Mouse (Mus musculus): ENCODE results near the gene Bahcc1. TPM values are rescaled to one million over a fixed set of nuclear protein-coding genes. Genes with fewer than 3 reads are reported as not detected.

Gene Bahcc1
- polyA plus RNA-seq, 1 experiment from 2014 or later, result 19.5 TPM

- Histone ChIP-seq H3K4me3 (replicated peaks) (peak overlapping the region; percentile 66), H3K27me3 (no peaks in the 10 kb centered on the region), H3K9ac (replicated peaks) (peak overlapping the region; percentile 100), H3K27ac (peak overlapping the region; percentile 100), H3K36me3 (peaks cover 13% of the 10 kb centered on the region), H3K9me3 (no peaks in the 10 kb centered on the region), H3K4me1 (replicated peaks) (peaks cover 79% of the 10 kb centered on the region), H3K4me2 (replicated peaks) (peak overlapping the region; percentile 98)
- 8% methylated on average over 29 of the region's 29 CpGs for WGBS
- ATAC-seq, result no peak
These were observed 8.5 kb downstream of the Bahcc1 start for GRCm38 (mm10) chr11:120240941-120241890.

GRCm38 (mm10) chr11:120241981-120242725 is 9.4 kb downstream of the Bahcc1 start:
- WGBS, result 36% methylated on average over 6 of the region's 6 CpGs
- Histone ChIP-seq H3K9ac (replicated peaks) (peak overlapping the region; percentile 100), H3K36me3 (peaks cover 10% of the 10 kb centered on the region), H3K27ac (peak overlapping the region; percentile 100), H3K4me1 (replicated peaks) (peaks cover 89% of the 10 kb centered on the region), H3K27me3 (no peaks in the 10 kb centered on the region), H3K4me2 (replicated peaks) (peak overlapping the region; percentile 98), H3K9me3 (no peaks in the 10 kb centered on the region), H3K4me3 (replicated peaks) (peak overlapping the region; percentile 66; the same call in 1 of the 2 replicates)
- ATAC-seq, result no peak

- Histone ChIP-seq H3K27ac (peak overlapping the region; percentile 100), H3K27me3 (no peaks in the 10 kb centered on the region), H3K4me1 (replicated peaks) (peaks cover 96% of the 10 kb centered on the region), H3K4me3 (replicated peaks) (peak overlapping the region; percentile 17; the same call in 1 of the 2 replicates), H3K36me3 (0 out of 2 replicates have a peak, but pooled peaks cover 6% of the 10 kb centered on the region), H3K9me3 (no peaks in the 10 kb centered on the region), H3K9ac (replicated peaks) (peak overlapping the region; percentile 100), H3K4me2 (replicated peaks) (peak overlapping the region; percentile 98)
- ATAC-seq, result no peak
- 24% methylated on average over 22 of the region's 22 CpGs for WGBS
These were observed 10.2 kb downstream of the Bahcc1 start for GRCm38 (mm10) chr11:120242726-120243530.

- Histone ChIP-seq H3K9ac (replicated peaks) (peak overlapping the region; percentile 100), H3K4me2 (replicated peaks) (peak overlapping the region; percentile 98), H3K9me3 (no peaks in the 10 kb centered on the region), H3K27me3 (no peaks in the 10 kb centered on the region), H3K27ac (peak overlapping the region; percentile 100), H3K4me1 (replicated peaks) (peaks cover 98% of the 10 kb centered on the region), H3K4me3 (replicated peaks) (peak overlapping the region; percentile 17; the same call in 1 of the 2 replicates), H3K36me3 (peaks cover 6% of the 10 kb centered on the region; the same call in 1 of the 2 replicates)
- 28% methylated on average over 6 of the region's 6 CpGs for WGBS
- ATAC-seq, result no peak
These were observed 10.7 kb downstream of the Bahcc1 start for GRCm38 (mm10) chr11:120243531-120243820.

GRCm38 (mm10) chr11:120248160-120248793 is 15.5 kb downstream of the Bahcc1 start:
- peak overlapping the region; percentile 28; the same call in 1 of the 2 replicates for H3K9ac ChIP-seq (replicated peaks)
- no peaks in the 10 kb centered on the region for H3K9me3 ChIP-seq
- ATAC-seq, result no peak
- H3K36me3 ChIP-seq, result peaks cover 6% of the 10 kb centered on the region; the same call in 1 of the 2 replicates
- WGBS, result 82% methylated on average over 10 of the region's 10 CpGs
- peaks cover 90% of the 10 kb centered on the region for H3K4me1 ChIP-seq (replicated peaks)
- no peak overlapping the region for H3K27ac ChIP-seq
- H3K27me3 ChIP-seq, result no peaks in the 10 kb centered on the region
- H3K4me2 ChIP-seq (replicated peaks), result no peak overlapping the region
- H3K4me3 ChIP-seq (replicated peaks), result no peak overlapping the region

GRCm38 (mm10) chr11:120248899-120249298 is 16.2 kb downstream of the Bahcc1 start:
- no peaks in the 10 kb centered on the region for H3K9me3 ChIP-seq
- ATAC-seq, result no peak
- H3K9ac ChIP-seq (replicated peaks), result no peak overlapping the region
- no peak overlapping the region for H3K4me2 ChIP-seq (replicated peaks)
- H3K4me1 ChIP-seq (replicated peaks), result peaks cover 90% of the 10 kb centered on the region
- no peak overlapping the region for H3K4me3 ChIP-seq (replicated peaks)
- H3K36me3 ChIP-seq, result peaks cover 6% of the 10 kb centered on the region; the same call in 1 of the 2 replicates
- H3K27ac ChIP-seq, result no peak overlapping the region
- WGBS, result 82% methylated on average over 6 of the region's 6 CpGs
- no peaks in the 10 kb centered on the region for H3K27me3 ChIP-seq

- Histone ChIP-seq H3K4me1 (replicated peaks) (peaks cover 92% of the 10 kb centered on the region), H3K36me3 (no peaks in the 10 kb centered on the region; the same call in 1 of the 2 replicates), H3K4me2 (replicated peaks) (no peak overlapping the region), H3K27ac (peak overlapping the region; percentile 44), H3K9ac (replicated peaks) (no peak overlapping the region), H3K27me3 (no peaks in the 10 kb centered on the region), H3K4me3 (replicated peaks) (no peak overlapping the region), H3K9me3 (no peaks in the 10 kb centered on the region)
- ATAC-seq, result no peak
- 85% methylated on average over 18 of the region's 18 CpGs for WGBS
These were observed 18.5 kb downstream of the Bahcc1 start for GRCm38 (mm10) chr11:120250991-120251949.

- peak overlapping the region; percentile 44; the same call in 1 of the 2 replicates for H3K9ac ChIP-seq (replicated peaks)
- no peak overlapping the region for H3K4me2 ChIP-seq (replicated peaks)
- no peaks in the 10 kb centered on the region for H3K9me3 ChIP-seq
- no peaks in the 10 kb centered on the region; the same call in 1 of the 2 replicates for H3K36me3 ChIP-seq
- H3K4me3 ChIP-seq (replicated peaks), result no peak overlapping the region
- H3K27ac ChIP-seq, result peak overlapping the region; percentile 44; the same call in 1 of the 2 replicates
- ATAC-seq, result no peak
- peaks cover 92% of the 10 kb centered on the region for H3K4me1 ChIP-seq (replicated peaks)
- no peaks in the 10 kb centered on the region for H3K27me3 ChIP-seq
- 46% methylated on average over 6 of the region's 6 CpGs for WGBS
These were observed 19.2 kb downstream of the Bahcc1 start for GRCm38 (mm10) chr11:120251950-120252308.

GRCm38 (mm10) chr11:120252398-120252797 is 19.7 kb downstream of the Bahcc1 start:
- Histone ChIP-seq H3K27ac (peak overlapping the region; percentile 6; the same call in 1 of the 2 replicates), H3K4me1 (replicated peaks) (peaks cover 92% of the 10 kb centered on the region), H3K27me3 (no peaks in the 10 kb centered on the region), H3K9ac (replicated peaks) (peak overlapping the region; percentile 44; the same call in 1 of the 2 replicates), H3K36me3 (no peaks in the 10 kb centered on the region; the same call in 1 of the 2 replicates), H3K9me3 (no peaks in the 10 kb centered on the region), H3K4me2 (replicated peaks) (0 out of 2 replicates have a peak overlapping the region, but pooled peaks have one; percentile 6), H3K4me3 (replicated peaks) (no peak overlapping the region)
- WGBS, result 28% methylated on average over 5 of the region's 5 CpGs
- no peak for ATAC-seq
